Mouse (Mus musculus): ENCODE results near the gene Mpped2. TPM values are rescaled to one million over a fixed set of nuclear protein-coding genes. Genes with fewer than 3 reads are reported as not detected.

The Mpped2 gene
- polyA plus RNA-seq, 1 experiment from 2014 or later, result 5.8 TPM

GRCm38 (mm10) chr2:106732171-106732570 is 39.1 kb downstream of the Mpped2 start:
- Histone ChIP-seq H3K27ac (replicated peaks) (no peak overlapping the region), H3K36me3 (ENCODE audit: control insufficient read depth, insufficient read depth, low read length) (no peaks in the 10 kb centered on the region), H3K9ac (ENCODE audit: low read length) (no peak overlapping the region), H3K4me3 (ENCODE audit: low read depth, low read length) (no peak overlapping the region), H3K4me1 (replicated peaks; ENCODE audit: control insufficient read depth, insufficient read depth) (no peaks in the 10 kb centered on the region), H3K9me3 (ENCODE audit: control insufficient read depth, low read length) (no peaks in the 10 kb centered on the region), H3K27me3 (ENCODE audit: control insufficient read depth, insufficient read depth, low read length) (no peaks in the 10 kb centered on the region), H3K4me2 (replicated peaks; ENCODE audit: low read depth) (no peak overlapping the region)
- TF ChIP-seq CTCF (IDR thresholded peaks at IDR 0.05; ENCODE audit: low read depth), result no peak
- no peak for TF ChIP-seq EP300 (optimal IDR thresholded peaks at IDR 0.05)
- ATAC-seq (ENCODE audit: low FRiP score, low TSS enrichment), result no peak
- no peak for DNase-seq (ENCODE audit: low spot score)
- 70% methylated on average over 3 of the region's 3 CpGs for WGBS

- no peak overlapping the region for H3K4me3 ChIP-seq (ENCODE audit: low read depth, low read length)
- WGBS, result 68% methylated on average over 5 of the region's 5 CpGs
- H3K27ac ChIP-seq (replicated peaks), result no peak overlapping the region
- no peaks in the 10 kb centered on the region for H3K27me3 ChIP-seq (ENCODE audit: control insufficient read depth, insufficient read depth, low read length)
- H3K36me3 ChIP-seq (ENCODE audit: control insufficient read depth, insufficient read depth, low read length), result no peaks in the 10 kb centered on the region
- no peaks in the 10 kb centered on the region for H3K9me3 ChIP-seq (ENCODE audit: control insufficient read depth, low read length)
- no peaks in the 10 kb centered on the region for H3K4me1 ChIP-seq (replicated peaks; ENCODE audit: control insufficient read depth, insufficient read depth)
- TF ChIP-seq CTCF (IDR thresholded peaks at IDR 0.05; ENCODE audit: low read depth) (no peak), EP300 (optimal IDR thresholded peaks at IDR 0.05) (no peak)
- no peak for ATAC-seq (ENCODE audit: low FRiP score, low TSS enrichment)
- H3K9ac ChIP-seq (ENCODE audit: low read length), result no peak overlapping the region
- no peak for DNase-seq (ENCODE audit: low spot score)
- no peak overlapping the region for H3K4me2 ChIP-seq (replicated peaks; ENCODE audit: low read depth)
Measured at GRCm38 (mm10) chr2:106733396-106733795, 40.3 kb downstream of the Mpped2 start.

- Histone ChIP-seq H3K9ac (ENCODE audit: low read length) (no peak overlapping the region), H3K4me3 (ENCODE audit: low read depth, low read length) (no peak overlapping the region), H3K9me3 (ENCODE audit: control insufficient read depth, low read length) (no peaks in the 10 kb centered on the region), H3K36me3 (ENCODE audit: control insufficient read depth, insufficient read depth, low read length) (no peaks in the 10 kb centered on the region), H3K4me1 (replicated peaks; ENCODE audit: control insufficient read depth, insufficient read depth) (no peaks in the 10 kb centered on the region), H3K27ac (replicated peaks) (no peak overlapping the region), H3K4me2 (replicated peaks; ENCODE audit: low read depth) (no peak overlapping the region), H3K27me3 (ENCODE audit: control insufficient read depth, insufficient read depth, low read length) (no peaks in the 10 kb centered on the region)
- TF ChIP-seq EP300 (optimal IDR thresholded peaks at IDR 0.05) (no peak), CTCF (IDR thresholded peaks at IDR 0.05; ENCODE audit: low read depth) (no peak)
- WGBS, result 54% methylated on average over 4 of the region's 4 CpGs
- DNase-seq (ENCODE audit: low spot score), result no peak
- no peak for ATAC-seq (ENCODE audit: low FRiP score, low TSS enrichment)
Measured at GRCm38 (mm10) chr2:106734004-106734403, 40.9 kb downstream of the Mpped2 start.

GRCm38 (mm10) chr2:106735211-106735610 is 42.1 kb downstream of the Mpped2 start:
- 69% methylated on average over 5 of the region's 5 CpGs for WGBS
- no peaks in the 10 kb centered on the region for H3K9me3 ChIP-seq (ENCODE audit: control insufficient read depth, low read length)
- H3K4me2 ChIP-seq (replicated peaks; ENCODE audit: low read depth), result no peak overlapping the region
- H3K9ac ChIP-seq (ENCODE audit: low read length), result no peak overlapping the region
- ATAC-seq (ENCODE audit: low FRiP score, low TSS enrichment) (no peak), DNase-seq (ENCODE audit: low spot score) (no peak)
- no peak for TF ChIP-seq CTCF (IDR thresholded peaks at IDR 0.05; ENCODE audit: low read depth)
- no peak for TF ChIP-seq EP300 (optimal IDR thresholded peaks at IDR 0.05)
- H3K27me3 ChIP-seq (ENCODE audit: control insufficient read depth, insufficient read depth, low read length), result no peaks in the 10 kb centered on the region
- no peak overlapping the region for H3K27ac ChIP-seq (replicated peaks)
- no peak overlapping the region for H3K4me3 ChIP-seq (ENCODE audit: low read depth, low read length)
- no peaks in the 10 kb centered on the region for H3K36me3 ChIP-seq (ENCODE audit: control insufficient read depth, insufficient read depth, low read length)
- no peaks in the 10 kb centered on the region for H3K4me1 ChIP-seq (replicated peaks; ENCODE audit: control insufficient read depth, insufficient read depth)

GRCm38 (mm10) chr2:106735792-106736359 is 42.8 kb downstream of the Mpped2 start:
- WGBS, result 87% methylated on average over 15 of the region's 15 CpGs
- Histone ChIP-seq H3K4me1 (replicated peaks; ENCODE audit: control insufficient read depth, insufficient read depth) (no peaks in the 10 kb centered on the region), H3K27me3 (ENCODE audit: control insufficient read depth, insufficient read depth, low read length) (no peaks in the 10 kb centered on the region), H3K27ac (replicated peaks) (no peak overlapping the region), H3K9me3 (ENCODE audit: control insufficient read depth, low read length) (no peaks in the 10 kb centered on the region), H3K4me2 (replicated peaks; ENCODE audit: low read depth) (no peak overlapping the region), H3K4me3 (ENCODE audit: low read depth, low read length) (no peak overlapping the region), H3K9ac (ENCODE audit: low read length) (no peak overlapping the region), H3K36me3 (ENCODE audit: control insufficient read depth, insufficient read depth, low read length) (no peaks in the 10 kb centered on the region)
- no peak for TF ChIP-seq EP300 (optimal IDR thresholded peaks at IDR 0.05)
- no peak for TF ChIP-seq CTCF (IDR thresholded peaks at IDR 0.05; ENCODE audit: low read depth)
- ATAC-seq (ENCODE audit: low FRiP score, low TSS enrichment), result no peak
- no peak for DNase-seq (ENCODE audit: low spot score)

- no peak for TF ChIP-seq CTCF (IDR thresholded peaks at IDR 0.05; ENCODE audit: low read depth)
- TF ChIP-seq EP300 (optimal IDR thresholded peaks at IDR 0.05), result no peak
- WGBS, result 85% methylated on average over 5 of the region's 5 CpGs
- H3K27me3 ChIP-seq (ENCODE audit: control insufficient read depth, insufficient read depth, low read length), result no peaks in the 10 kb centered on the region
- DNase-seq (ENCODE audit: low spot score) (no peak), ATAC-seq (ENCODE audit: low FRiP score, low TSS enrichment) (no peak)
- no peaks in the 10 kb centered on the region for H3K36me3 ChIP-seq (ENCODE audit: control insufficient read depth, insufficient read depth, low read length)
- no peaks in the 10 kb centered on the region for H3K4me1 ChIP-seq (replicated peaks; ENCODE audit: control insufficient read depth, insufficient read depth)
- H3K27ac ChIP-seq (replicated peaks), result no peak overlapping the region
- no peaks in the 10 kb centered on the region for H3K9me3 ChIP-seq (ENCODE audit: control insufficient read depth, low read length)
- no peak overlapping the region for H3K4me2 ChIP-seq (replicated peaks; ENCODE audit: low read depth)
- H3K9ac ChIP-seq (ENCODE audit: low read length), result no peak overlapping the region
- H3K4me3 ChIP-seq (ENCODE audit: low read depth, low read length), result no peak overlapping the region
Measured at GRCm38 (mm10) chr2:106738951-106739350, 45.9 kb downstream of the Mpped2 start.
